Mouse (Mus musculus) midbrain, embryonic 14.5 days (tissue): ENCODE measurements at regions not wholly inside any gene's neighbourhood (a gene's known extent, or its start where the extent isn't known, plus 50 kb on each side); places are given as distances from the start of the nearest gene placed in this dataset.
A peak's percentile ranks its signal among the peaks of the same experiment; 100 is the strongest.

Experiments
- ATAC-seq: fragments of 200-750 bp; cut with Nextera tagmentation; 2 replicates; pipeline ENCODE4 v1.8.0; 2017; ENCODE audit warnings: moderate number of reproducible peaks, moderate library complexity; ENCODE audit not compliant: low FRiP score, low TSS enrichment
- DNase-seq: peaks from one replicate; pipeline ENCODE4 v3.0.0-alpha.2; 2015
- H3K27ac ChIP-seq: fragments of 300-500 bp; sonication (generic); replicated peaks from 2 replicates; pipeline ENCODE4 v1.5.1; 2014; ENCODE audit warnings: mild to moderate bottlenecking, low read depth, low read length, moderate library complexity
- H3K27me3 ChIP-seq: fragments of 300-500 bp; sonication (generic); 2 replicates; pipeline ENCODE4 v1.6.1; 2014; ENCODE audit warnings: low read length, control low read depth, mixed read lengths; ENCODE audit not compliant: control insufficient read depth, insufficient read depth
- H3K36me3 ChIP-seq: fragments of 300-500 bp; sonication (generic); 2 replicates; pipeline ENCODE4 v1.6.1; 2014; ENCODE audit warnings: low read length, control low read depth; ENCODE audit not compliant: control insufficient read depth, insufficient read depth
- H3K4me1 ChIP-seq: fragments of 300-500 bp; sonication (generic); 2 replicates; pipeline ENCODE4 v1.6.1; 2014; ENCODE audit warnings: mild to moderate bottlenecking, antibody characterized with exemption, low read length, control low read depth; ENCODE audit not compliant: control insufficient read depth, insufficient read depth
- H3K4me2 ChIP-seq: fragments of 300-500 bp; sonication (generic); 2 replicates; pipeline ENCODE4 v1.6.1; 2014; ENCODE audit warnings: mild to moderate bottlenecking, low read length, moderate library complexity
- H3K4me3 ChIP-seq: fragments of 300-500 bp; sonication (generic); replicated peaks from 2 replicates; pipeline ENCODE4 v1.5.1; 2014; ENCODE audit warnings: low read depth, low read length
- H3K9ac ChIP-seq: fragments of 300-500 bp; sonication (generic); replicated peaks from 2 replicates; pipeline ENCODE4 v1.6.1; 2014; ENCODE audit warnings: mild to moderate bottlenecking, low read length, moderate library complexity
- H3K9me3 ChIP-seq: fragments of 300-500 bp; sonication (generic); 2 replicates; pipeline ENCODE4 v1.6.1; 2016; ENCODE audit warnings: low read length, control low read depth, mixed read lengths; ENCODE audit not compliant: control insufficient read depth
- WGBS: fragments of 180-500 bp; shearing (Covaris S2); extraction: QIAGEN DNeasy Blood & Tissue Kit; methylation state at CpG from one replicate; pipeline ENCODE4 v1.1.7; 2014; 5-methylcytosine and 5-hydroxymethylcytosine counted together

- no peaks in the 10 kb centered on the region for H3K36me3 ChIP-seq
- no peaks in the 10 kb centered on the region for H3K27me3 ChIP-seq
- no peak overlapping the region for H3K27ac ChIP-seq
- DNase-seq: no peak
- H3K4me2 ChIP-seq: no peak overlapping the region
- ATAC-seq: no peak
- no peak overlapping the region for H3K4me3 ChIP-seq
- no peaks in the 10 kb centered on the region for H3K4me1 ChIP-seq
- WGBS: 80% methylated on average over 2 of the region's 2 CpGs
- H3K9ac ChIP-seq: no peak overlapping the region
- H3K9me3 ChIP-seq: no peaks in the 10 kb centered on the region
Observed at GRCm38 (mm10) chrX:67829729-67830128, 91.5 kb downstream of the 4933436I01Rik start.

- Histone ChIP-seq H3K36me3 (no peaks in the 10 kb centered on the region), H3K4me3 (no peak overlapping the region), H3K9me3 (no peaks in the 10 kb centered on the region), H3K4me1 (no peaks in the 10 kb centered on the region), H3K27ac (no peak overlapping the region), H3K27me3 (no peaks in the 10 kb centered on the region), H3K4me2 (no peak overlapping the region), H3K9ac (no peak overlapping the region)
- ATAC-seq (no peak), DNase-seq (peak; percentile 0)
- 79% methylated on average over 4 of the region's 4 CpGs for WGBS
Observed at GRCm38 (mm10) chrX:67821134-67821533, 100.1 kb downstream of the 4933436I01Rik start.
